Mouse (Mus musculus) spleen, postnatal 14 days (tissue): Measurements from ENCODE around the gene Vars.
A peak's percentile ranks its signal among the peaks of the same experiment; 100 is the strongest.
"Not testable (repeated sequence)": the region's sequence is repeated elsewhere in the genome, so short reads cannot be mapped to it uniquely, and the experiment has no call there.

Experiments
- DNase-seq, 2 experiments: peaks; one replicate each; pipeline ENCODE4 v3.0.0; 2021 to 2022; ENCODE audit warnings: low spot score in 2 of 2

Gene Vars

GRCm38 (mm10) chr17:35024261-35024660 is 23.5 kb downstream of the Vars start:
- no peak for DNase-seq

GRCm38 (mm10) chr17:35024691-35025488 is 24.1 kb downstream of the Vars start:
- no peak for DNase-seq

- DNase-seq, result no peak
Measured at GRCm38 (mm10) chr17:35026206-35026605, 25.4 kb downstream of the Vars start.

DNA sequence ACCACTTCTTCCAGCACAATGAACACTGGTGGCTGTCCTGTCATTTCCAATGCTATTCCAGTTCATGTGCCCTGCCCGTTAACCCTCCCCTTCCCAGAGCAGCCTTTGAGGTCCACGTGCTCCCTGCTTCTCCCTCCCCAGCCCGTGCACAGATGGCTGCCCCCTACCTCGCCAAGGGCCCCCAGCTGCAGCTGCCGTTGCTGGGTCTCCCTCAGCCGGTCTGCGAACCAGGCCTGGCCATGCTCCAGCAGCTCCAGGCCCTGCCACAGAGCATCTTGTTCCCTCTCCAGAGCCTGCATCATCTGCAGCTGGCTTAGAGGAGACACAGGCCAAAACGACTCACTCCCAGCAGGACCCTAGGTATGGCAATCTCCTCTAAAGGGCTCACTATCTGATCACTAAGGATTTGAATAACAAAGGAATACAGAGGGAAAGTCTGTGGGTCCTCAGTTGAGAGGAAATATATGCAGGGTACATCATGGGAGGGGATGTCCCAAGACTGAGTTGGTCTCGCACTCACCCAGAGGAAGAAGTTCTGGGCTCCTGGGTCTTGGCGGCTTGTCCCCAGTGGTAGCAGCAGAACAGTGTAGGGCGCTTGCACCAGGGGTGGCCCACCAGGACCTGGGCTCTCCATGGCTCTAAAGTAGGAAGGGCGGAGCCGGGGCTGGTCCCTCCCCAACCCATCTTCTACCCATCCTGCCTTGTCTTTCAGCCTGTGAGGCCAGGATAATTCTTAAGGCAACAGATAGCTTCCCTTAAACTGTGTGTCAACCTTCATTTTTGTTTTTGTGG is 26.7 kb downstream of the Vars start, which contains the start of gene Sapcd1:
Gene Sapcd1 (minus strand): TSS at position 740 of the 792 bp plus-strand sequence.
- DNase-seq, result no peak

DNA sequence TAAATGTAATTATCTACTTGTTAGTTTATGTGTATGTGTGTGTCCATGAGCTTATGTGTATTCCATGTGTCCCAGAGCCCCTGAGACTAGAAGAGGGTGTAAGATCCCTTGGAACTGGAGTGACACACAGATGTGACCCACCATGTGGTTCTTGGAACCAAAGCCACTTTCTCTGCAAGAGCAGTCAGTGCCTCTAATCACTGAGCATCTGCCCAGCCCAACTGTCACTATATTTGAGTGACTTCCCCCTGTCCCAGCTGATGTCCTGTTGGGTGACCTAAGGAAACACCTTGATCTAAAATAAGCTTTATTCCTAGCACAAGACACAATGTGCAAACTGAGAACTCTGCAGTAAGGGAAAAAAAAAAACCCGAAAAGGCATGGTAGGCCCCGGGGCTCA is 27.5 kb downstream of the Vars start:
- no peak for DNase-seq

DNA sequence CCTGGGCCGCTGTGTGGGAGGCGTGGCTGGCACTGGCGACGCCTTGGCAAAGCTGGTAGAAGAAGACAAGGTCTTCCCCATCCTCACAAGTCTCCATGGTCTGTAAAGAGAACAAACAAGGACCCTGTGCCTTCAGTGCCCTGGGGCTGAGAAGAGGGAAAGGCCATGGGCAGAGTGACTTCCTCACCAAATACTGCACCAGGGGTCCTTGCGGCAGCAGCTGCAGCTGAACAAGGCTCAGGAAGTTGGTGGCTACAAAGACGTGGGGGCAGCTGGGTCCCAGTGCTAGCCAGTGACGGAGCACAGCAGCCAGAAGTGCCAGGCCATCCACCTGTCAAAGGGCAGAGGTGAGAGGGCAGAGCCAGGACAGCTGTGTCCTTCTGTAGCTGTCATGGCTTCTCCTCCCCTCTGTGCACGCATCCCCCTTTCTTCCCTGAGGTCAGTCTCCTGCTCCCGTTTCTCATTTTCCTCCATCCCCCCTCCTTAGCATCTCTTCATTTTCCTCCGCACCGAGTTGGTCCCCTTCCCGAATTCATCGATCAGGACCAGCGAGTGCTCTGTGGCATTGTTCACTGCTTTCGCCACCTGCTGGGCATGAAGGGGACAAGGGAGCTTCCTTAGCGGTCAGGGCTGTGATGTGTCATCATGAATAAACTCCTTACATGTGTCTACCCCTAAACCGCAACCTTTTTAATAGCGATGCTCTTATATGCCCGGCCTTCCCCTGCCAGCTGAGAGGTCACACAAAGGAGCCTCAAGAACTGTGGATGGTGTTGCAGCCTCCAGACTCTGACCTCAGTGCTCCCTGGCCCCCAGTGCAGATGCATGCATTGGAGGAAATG is 29.1 kb downstream of the Vars start:
- no peak for DNase-seq

- DNase-seq, result no peak
Measured at GRCm38 (mm10) chr17:35031272-35031671, 30.5 kb downstream of the Vars start.

DNA sequence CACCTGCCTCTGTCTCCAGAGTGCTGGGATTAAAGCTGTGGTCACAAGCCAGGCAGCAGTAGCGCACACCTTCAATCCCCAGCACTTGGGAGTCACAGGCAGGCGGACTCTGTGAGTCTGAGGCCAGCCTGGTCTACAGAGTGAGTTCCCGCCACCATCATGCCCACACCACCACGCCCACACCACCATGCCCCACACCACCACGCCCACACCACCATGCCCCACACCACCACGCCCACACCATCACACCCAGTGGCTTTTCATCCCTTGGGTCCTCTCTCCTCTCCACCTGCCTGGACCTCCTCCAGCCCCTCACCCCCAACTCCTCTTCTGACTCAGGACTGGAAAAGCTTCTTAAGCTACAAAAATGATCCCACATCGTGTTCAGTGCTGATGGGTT is 31.1 kb downstream of the Vars start:
- DNase-seq, result no peak

DNA sequence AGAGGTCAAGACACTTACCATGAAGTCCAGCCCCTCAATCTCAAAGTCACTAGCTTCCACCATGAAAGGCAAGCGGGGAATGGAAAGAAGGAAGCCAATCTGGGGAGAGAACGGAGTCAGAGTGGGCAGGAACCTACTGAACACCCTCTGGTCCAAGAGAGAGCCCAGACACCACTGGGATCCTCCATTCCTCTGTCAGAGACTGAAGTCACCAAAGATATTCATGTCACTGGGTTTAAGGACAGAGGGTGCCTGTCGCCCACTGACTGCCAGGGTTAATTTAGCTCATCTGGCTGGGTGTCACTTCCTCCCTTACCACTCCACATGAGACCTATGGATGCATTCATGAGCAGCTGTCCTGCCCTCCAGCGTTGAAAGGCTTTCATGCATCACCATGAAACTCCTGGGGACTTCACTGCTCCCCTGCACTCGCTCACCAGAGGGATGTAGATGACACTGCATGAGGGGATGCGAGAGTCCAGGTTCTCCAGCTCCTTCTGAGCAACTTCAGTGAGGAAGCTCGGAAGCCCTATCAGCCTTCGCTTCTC is 31.6 kb downstream of the Vars start:
- no peak for DNase-seq

- not testable (repeated sequence) for DNase-seq
Measured at GRCm38 (mm10) chr17:35033703-35034102, 32.9 kb downstream of the Vars start.

- DNase-seq, result no peak
Measured at GRCm38 (mm10) chr17:35034896-35035295, 34.1 kb downstream of the Vars start.

- no peak for DNase-seq
Measured at GRCm38 (mm10) chr17:35039121-35039873, 38.5 kb downstream of the Vars start.

GRCm38 (mm10) chr17:35043794-35044193 is 43.0 kb downstream of the Vars start:
- DNase-seq, result no peak

DNA sequence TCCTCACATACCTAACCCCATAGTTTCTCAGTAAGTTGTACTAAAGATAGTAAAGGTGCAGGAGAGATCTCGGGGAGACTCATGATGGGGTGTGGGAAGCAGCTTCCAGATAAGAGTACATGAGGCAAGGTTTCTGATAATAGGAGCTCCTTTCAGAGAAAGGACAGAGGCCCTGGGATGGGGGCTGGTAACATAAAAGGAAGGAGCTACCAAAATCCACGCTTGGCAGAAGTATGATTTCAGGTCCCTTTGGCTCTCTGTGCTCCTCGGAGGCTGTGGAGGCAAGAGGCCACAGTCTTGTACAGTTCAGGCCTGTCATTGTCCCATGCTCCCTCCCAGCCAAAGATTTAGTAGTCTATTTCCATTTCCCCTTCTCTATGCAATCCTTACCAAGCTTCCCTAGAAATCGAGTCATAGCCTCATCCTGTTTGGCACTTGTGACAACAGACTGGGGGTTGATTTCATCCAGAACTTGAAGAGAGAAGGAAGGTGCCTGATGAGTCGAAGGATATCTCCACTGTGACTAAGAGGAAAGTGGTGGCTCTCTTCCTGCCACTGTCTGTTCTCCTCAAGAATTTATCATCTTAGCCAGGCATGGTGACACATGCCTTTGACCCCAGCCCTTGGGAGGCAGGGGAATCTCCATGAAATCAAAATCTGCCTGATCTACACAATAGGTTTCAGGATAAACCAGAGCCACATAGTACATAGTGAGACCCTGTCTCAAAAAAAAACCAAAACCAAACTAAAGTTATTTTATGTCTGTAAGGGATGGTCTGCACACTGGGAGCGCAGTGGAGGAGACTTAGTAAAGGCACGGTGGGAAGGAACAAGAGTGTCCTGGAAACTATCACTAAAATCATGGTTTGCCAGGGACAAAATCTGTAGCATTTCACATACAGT is 44.4 kb downstream of the Vars start:
- DNase-seq, result no peak

- DNase-seq, result no peak
Measured at GRCm38 (mm10) chr17:35045807-35046680, 45.3 kb downstream of the Vars start.

- peak; percentile 92 to 95 for DNase-seq
Measured at GRCm38 (mm10) chr17:35046681-35047455, 46.1 kb downstream of the Vars start, which contains the start of gene Msh5. Gene Msh5 (minus strand): TSS chr17:35046745.

GRCm38 (mm10) chr17:35047688-35048087 is 46.9 kb downstream of the Vars start:
- DNase-seq, result no peak
